Mouse (Mus musculus): ENCODE data around the gene Dapl1.

DNA sequence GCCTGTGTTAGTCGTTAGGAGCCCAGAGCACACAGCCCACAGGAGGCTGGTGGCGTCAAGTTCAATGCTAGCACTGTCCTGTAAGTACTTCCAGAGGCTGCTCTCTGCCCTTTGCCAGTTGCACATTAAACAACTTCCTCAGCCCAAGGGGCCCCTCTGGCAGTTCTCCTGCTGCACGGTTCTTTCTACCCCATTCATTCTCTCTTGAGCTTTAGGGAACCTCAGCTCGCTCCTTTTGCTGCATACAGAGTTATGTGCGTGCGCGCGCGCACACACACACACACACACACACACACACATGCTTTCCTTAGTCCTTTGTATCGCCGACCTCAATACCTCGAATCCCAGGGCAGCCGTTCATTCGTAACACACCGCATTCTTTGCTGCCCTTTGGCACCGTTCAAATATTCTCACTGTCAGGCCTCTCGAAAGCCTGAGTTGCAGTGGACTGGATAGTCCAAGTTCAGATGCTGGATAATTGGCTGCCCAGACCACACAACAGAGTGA, 45.2 kb downstream of the Dapl1 start:
- TF ChIP-seq POLR2A (IDR thresholded peaks at IDR 0.05; ENCODE audit: low read depth, low read length) (no peak), CTCF (IDR thresholded peaks at IDR 0.05; ENCODE audit: extremely low read depth, insufficient read depth, insufficient read length, insufficient replicate concordance) (no peak)
